Mouse (Mus musculus): ENCODE results near the gene Rpa1. TPM values are rescaled to one million over a fixed set of nuclear protein-coding genes. Genes with fewer than 3 reads are reported as not detected.
A peak's percentile ranks its signal among the peaks of the same experiment; 100 is the strongest.

Rpa1 gene
- total RNA-seq, 2 experiments from 2014 or later, result 43.4 to 48.8 TPM

- intact Hi-C loops (cut with DNase I), result no loop called here
Measured at GRCm38 (mm10) chr11:75264550-75264949, 83.6 kb downstream of the Rpa1 start.

DNA sequence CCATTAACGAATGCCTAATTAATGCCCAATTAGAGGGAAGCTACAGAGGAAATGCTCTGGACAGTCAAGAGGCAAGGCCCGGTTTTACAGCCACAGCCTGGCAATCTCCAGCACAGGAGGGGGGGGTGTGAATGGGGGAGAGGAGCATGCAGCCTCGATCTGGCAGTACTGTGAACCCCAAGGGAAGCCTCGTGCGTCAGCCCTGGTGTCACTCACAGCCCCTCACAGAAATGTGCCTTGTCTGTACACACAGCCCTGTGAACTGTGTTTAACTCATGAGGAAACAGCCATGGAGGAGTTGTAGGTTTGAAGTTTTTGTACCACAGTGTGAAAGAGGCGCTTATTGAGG is 84.2 kb downstream of the Rpa1 start:
- DNase-seq, result no peak
- intact Hi-C loops (cut with DNase I), result no loop called here

More at GRCm38 (mm10) chr11:75264550-75264949, 83.6 kb downstream of the Rpa1 start:
- DNase-seq, result no peak

- no peak for DNase-seq
- intact Hi-C loops (cut with DNase I), result no loop called here
Measured at GRCm38 (mm10) chr11:75263274-75263963, 84.7 kb downstream of the Rpa1 start.

GRCm38 (mm10) chr11:75262791-75263190 is 85.3 kb downstream of the Rpa1 start:
- intact Hi-C loops (cut with DNase I), result no loop called here
- no peak for DNase-seq

GRCm38 (mm10) chr11:75262181-75262580 is 85.9 kb downstream of the Rpa1 start:
- intact Hi-C loops (cut with DNase I), result no loop called here
- DNase-seq, result no peak

GRCm38 (mm10) chr11:75261730-75262129 is 86.4 kb downstream of the Rpa1 start:
- intact Hi-C loops (cut with DNase I), result no loop called here
- no peak for DNase-seq

GRCm38 (mm10) chr11:75261016-75261415 is 87.1 kb downstream of the Rpa1 start:
- DNase-seq, result no peak
- intact Hi-C loops (cut with DNase I), result no loop called here

DNA sequence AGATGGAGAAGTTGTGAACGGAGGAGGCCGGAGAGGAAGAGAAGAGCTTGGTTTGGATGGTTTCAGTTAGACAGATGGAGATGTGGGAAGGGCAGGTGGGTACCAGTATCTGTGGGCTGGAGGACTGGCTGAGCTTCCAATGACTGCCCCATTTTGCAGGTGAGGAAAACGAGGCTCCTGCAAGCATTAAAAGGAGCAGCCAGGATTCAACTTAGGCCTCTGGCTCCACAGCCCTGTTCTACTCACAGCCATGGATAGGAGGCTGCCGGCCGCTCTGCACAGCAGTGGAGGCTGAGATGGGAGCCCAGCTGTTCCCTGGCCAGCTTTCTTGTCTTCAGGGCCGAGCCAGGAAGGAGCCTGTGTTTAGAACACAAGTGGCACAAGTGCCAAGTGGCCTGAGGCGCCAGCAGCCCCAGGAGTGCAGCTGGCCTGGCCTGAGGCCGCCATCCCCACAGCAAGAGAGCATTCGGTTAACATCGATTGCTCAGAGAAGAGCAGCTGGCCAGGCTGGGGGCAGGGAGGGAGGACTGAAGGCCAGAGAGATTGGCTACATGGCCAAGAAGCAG is 88.0 kb downstream of the Rpa1 start:
- DNase-seq, result peak; percentile 87
- intact Hi-C loops (cut with DNase I), result no loop called here

DNA sequence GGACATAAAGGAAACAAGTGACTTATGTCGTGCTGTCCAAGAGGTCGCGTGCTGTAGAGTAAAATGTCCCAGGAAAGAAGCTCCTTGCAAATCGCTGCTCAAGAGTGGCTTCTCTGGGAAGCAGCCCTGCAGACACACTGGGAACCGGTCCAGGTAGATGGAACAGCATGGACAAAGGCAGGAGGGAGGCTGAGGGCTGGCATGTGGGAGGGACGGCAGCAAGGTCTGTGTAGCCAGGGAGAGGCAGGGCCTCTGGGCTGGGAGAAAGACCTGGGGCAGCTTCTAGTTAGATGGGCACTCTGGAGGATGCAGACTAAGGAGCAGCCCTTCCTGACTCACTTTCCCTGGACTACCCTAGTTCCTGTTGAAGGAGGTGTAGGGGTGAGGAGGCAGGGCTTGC is 88.7 kb downstream of the Rpa1 start:
- DNase-seq, result peak; percentile 72
- intact Hi-C loops (cut with DNase I), result no loop called here

DNA sequence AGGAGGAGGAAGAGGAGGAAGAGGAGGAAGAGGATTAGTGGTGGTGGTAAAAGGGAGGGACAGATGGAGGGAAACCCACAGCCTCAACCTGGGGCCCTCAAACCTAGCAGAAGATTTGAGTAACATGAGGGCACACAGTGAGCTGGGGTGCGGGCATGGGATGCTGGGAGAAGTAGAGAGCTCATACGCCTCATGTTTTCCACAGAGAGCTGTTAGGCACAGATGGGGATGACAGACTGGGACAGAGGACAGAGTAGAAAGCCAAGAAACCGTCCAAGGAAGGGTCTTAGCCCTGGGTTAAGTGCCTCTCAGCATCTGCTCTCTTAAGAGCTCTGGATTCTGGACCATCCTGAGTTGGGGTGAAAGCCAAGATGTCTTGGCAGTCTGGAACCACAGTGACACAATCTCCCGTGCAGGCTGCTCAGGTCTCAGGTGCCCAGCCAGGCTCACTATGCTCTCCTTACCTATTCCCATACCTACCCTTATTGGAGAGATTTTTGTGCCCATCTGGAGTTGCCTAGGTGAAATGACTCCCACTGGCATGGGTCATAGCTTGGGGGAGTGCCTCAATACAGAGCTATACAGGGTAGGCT is 91.0 kb downstream of the Rpa1 start:
- intact Hi-C loops (cut with DNase I), result no loop called here
- no peak for DNase-seq

- no peak for DNase-seq
- intact Hi-C loops (cut with DNase I), result no loop called here
Measured at GRCm38 (mm10) chr11:75255330-75255729, 92.8 kb downstream of the Rpa1 start.

DNA sequence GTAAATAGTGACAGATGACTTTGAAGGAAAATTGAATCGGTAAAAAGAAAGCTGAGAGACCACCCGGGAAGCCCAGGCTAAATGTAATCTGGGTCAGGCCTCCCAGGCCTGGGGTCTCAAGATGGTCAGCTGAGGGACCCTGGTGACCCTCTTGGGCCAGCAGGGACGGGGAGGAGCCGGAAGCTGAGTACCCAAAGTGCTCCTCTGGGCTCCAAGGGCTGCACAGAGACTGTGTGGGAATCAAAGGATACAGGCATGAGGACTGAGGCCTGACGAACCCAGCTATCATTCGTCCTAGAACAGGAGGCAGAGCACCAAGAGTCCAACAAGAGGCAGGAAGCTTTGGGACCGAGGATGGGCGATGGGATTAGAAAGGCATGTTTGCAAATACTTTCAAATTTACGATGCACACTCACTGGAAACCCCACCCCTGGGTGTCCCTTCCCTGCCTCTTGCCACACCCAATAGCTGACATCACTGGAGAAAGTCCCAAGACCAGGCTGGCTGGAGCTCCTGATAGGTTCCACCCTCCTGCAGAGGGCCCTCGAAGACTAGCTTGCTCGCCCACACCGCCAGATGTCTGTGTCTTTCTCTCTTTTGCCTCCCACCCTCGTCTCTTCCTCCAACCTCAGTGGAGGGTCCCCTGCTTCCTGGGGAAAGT is 93.7 kb downstream of the Rpa1 start:
- DNase-seq, result no peak
- intact Hi-C loops (cut with DNase I), result no loop called here

- intact Hi-C loops (cut with DNase I), result no loop called here
Measured at GRCm38 (mm10) chr11:75251557-75252070, 96.5 kb downstream of the Rpa1 start.

GRCm38 (mm10) chr11:75251006-75251512 is 97.1 kb downstream of the Rpa1 start:
- intact Hi-C loops (cut with DNase I), result no loop called here
- DNase-seq, result no peak

More at GRCm38 (mm10) chr11:75251557-75252070, 96.5 kb downstream of the Rpa1 start:
- no peak for DNase-seq

GRCm38 (mm10) chr11:75249588-75249987 is 98.5 kb downstream of the Rpa1 start:
- DNase-seq, result no peak
- intact Hi-C loops (cut with DNase I), result no loop called here

Small RNA genes within 50 kb of the gene (microRNA-seq; reads per million reads assigned to microRNA genes)
- not detected for gene Gm47300

Other genes with a start within 250 kb of the Rpa1 start
- 1 to 10 TPM; 5.2 to 5.6 TPM for gene Hic1, start 178.8 kb downstream of the Rpa1 start, total RNA-seq (2021)
- 10 to 100 TPM in 1 of 2 experiments, 1 to 10 TPM in 1; 9.2 to 11.2 TPM for gene Ovca2, start 169.5 kb downstream of the Rpa1 start, total RNA-seq (2021)
- 10 to 100 TPM; 15.2 to 15.3 TPM for gene Dph1, start 157.1 kb downstream of the Rpa1 start, total RNA-seq (2021)
- 10 to 100 TPM; 31.6 to 35.4 TPM for gene Rtn4rl1, start 154.5 kb downstream of the Rpa1 start, total RNA-seq (2021)
- 10 to 100 TPM; 18.9 to 19.1 TPM for gene Smyd4, start 109 bp upstream of the Rpa1 start, total RNA-seq (2021)
- gene Serpinf1, start 74.4 kb upstream of the Rpa1 start, total RNA-seq (2021), result 10 to 100 TPM; 15.1 to 19.9 TPM
- under 1 TPM in 1 of 2 experiments, not detected in 1; 0.26 TPM for gene Serpinf2, start 91.3 kb upstream of the Rpa1 start, total RNA-seq (2021)
- gene Wdr81, start 106.4 kb upstream of the Rpa1 start, total RNA-seq (2021), result 10 to 100 TPM; 17.6 to 19.1 TPM
- gene Tlcd2, start 113.4 kb upstream of the Rpa1 start, total RNA-seq (2021), result under 1 TPM; 0.80 to 0.95 TPM
- 100 to 1,000 TPM; 136 to 137 TPM for gene Prpf8, start 138.5 kb upstream of the Rpa1 start, total RNA-seq (2021)
- gene Rilp, start 161.8 kb upstream of the Rpa1 start, total RNA-seq (2021), result 1 to 10 TPM; 1.8 to 1.9 TPM
- gene Scarf1, start 165.2 kb upstream of the Rpa1 start, total RNA-seq (2021), result 1 to 10 TPM; 3.0 to 3.5 TPM
- gene Slc43a2, start 183.4 kb upstream of the Rpa1 start, total RNA-seq (2021), result 10 to 100 TPM; 43.5 to 51.1 TPM
- 100 to 1,000 TPM; 249 to 259 TPM for gene Pitpna, start 239.8 kb upstream of the Rpa1 start, total RNA-seq (2021)

Data from left cerebral cortex, postnatal 4 days (tissue).